Mouse (Mus musculus) bone marrow, adult 2 months (tissue): ENCODE results near the gene Rps15.

Source experiments
- CTCF ChIP-seq: fragments of 200-500 bp; IDR thresholded peaks from 2 replicates; pipeline ENCODE4 v1.5.1; 2011; ENCODE audit warnings: low read length, control low read depth; ENCODE audit not compliant: control insufficient read depth, insufficient read depth
- POLR2A ChIP-seq: fragments of 200-500 bp; IDR thresholded peaks from 2 replicates; pipeline ENCODE4 v1.6.1; 2011; ENCODE audit warnings: low read depth, mild to moderate bottlenecking, control low read depth, low read length, borderline replicate concordance; ENCODE audit not compliant: control insufficient read depth

- TF ChIP-seq CTCF, result no peak
- TF ChIP-seq POLR2A, result no peak
These were observed 33.3 kb upstream of the Rps15 start for GRCm38 (mm10) chr10:80258752-80259462.
